Mouse (Mus musculus): ENCODE data around the gene Gm732. TPM values are rescaled to one million over a fixed set of nuclear protein-coding genes. Genes with fewer than 3 reads are reported as not detected.

Gm732 gene
- not detected for total RNA-seq (2021)
- long read RNA-seq, experiment 1: 0 reads
- long read RNA-seq, experiment 2: 0 reads

- intact Hi-C loops (cut with DNase I): no loop called here
- no peak for DNase-seq
Observed at GRCm38 (mm10) chrX:107948365-107948764, at the start of gene Gm732. Gene Gm732, minus strand, starts transcription at chrX:107948465.

Other genes with a start within 250 kb of the Gm732 start
- not detected for gene Tent5d, start 155.9 kb downstream of the Gm732 start, total RNA-seq (2021)
- gene 2610002M06Rik, start 132.1 kb downstream of the Gm732 start, total RNA-seq (2021): 1 to 10 TPM; 6.5 to 6.8 TPM